Mouse (Mus musculus) spleen, embryonic (tissue): ENCODE measurements around the gene Scd2.
"Not testable (repeated sequence)": the region's sequence is repeated elsewhere in the genome, so short reads cannot be mapped to it uniquely, and the experiment has no call there.

Experiments used
- CTCF ChIA-PET: fragments of 350-600 bp; sonication (Branson Sonifier 250); formaldehyde crosslinking; loops from one replicate; lab custom pipeline; 2022; lab: Charles Lee

Scd2 gene

GRCm38 (mm10) chr19:44309351-44310154, 16.1 kb downstream of the Scd2 start:
- CTCF ChIA-PET = interaction anchor here (0.7 kb wide), 1 partner anchor 146 kb away, joined by 3 read pairs; no protein-coding TSS in a partner anchor

DNA sequence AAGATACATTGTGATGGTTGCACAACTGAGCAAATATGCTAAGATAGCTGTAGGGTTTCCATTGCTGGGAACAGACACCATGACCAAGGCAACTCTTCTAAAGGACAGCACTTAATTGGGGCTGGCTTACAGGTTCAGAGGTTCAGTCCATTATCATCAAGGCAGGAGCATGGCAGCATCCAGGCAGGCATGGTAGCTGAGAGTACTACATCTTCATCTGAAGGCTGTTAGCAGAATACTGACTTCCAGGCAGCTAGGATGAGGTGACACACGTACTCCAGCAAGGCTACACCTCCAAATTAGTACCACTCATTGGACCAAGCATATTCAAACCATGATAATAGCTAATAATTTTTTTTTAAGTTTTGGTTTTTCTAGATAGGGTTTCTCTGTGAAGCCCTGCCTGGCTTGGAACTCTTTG, 16.7 kb downstream of the Scd2 start:
- CTCF ChIA-PET = interaction anchor here (0.7 kb wide), 1 partner anchor 147 kb away, joined by 3 read pairs; no protein-coding TSS in a partner anchor

DNA sequence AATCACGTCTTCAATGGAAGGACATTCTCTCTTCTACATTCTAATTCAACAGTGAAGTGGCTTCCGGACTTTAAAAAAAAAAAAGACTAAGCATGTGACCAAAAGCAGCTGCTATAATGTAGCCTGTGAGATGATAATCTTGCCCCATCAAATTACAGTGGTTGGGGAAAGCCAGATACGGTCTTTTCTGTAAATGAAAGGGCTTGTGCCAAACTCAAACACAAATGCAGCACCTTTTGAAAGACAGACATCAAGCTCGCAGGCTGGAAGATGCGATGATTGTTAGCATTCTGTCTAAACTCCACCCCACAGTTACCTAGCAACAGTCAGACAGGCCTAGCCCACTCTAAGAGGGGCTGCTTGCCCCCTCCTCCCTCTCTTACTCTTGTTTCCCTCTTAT, 17.3 kb downstream of the Scd2 start:
- CTCF ChIA-PET = interaction anchor here (0.6 kb wide), 1 partner anchor 51 kb away, joined by 5 read pairs; no protein-coding TSS in a partner anchor

DNA sequence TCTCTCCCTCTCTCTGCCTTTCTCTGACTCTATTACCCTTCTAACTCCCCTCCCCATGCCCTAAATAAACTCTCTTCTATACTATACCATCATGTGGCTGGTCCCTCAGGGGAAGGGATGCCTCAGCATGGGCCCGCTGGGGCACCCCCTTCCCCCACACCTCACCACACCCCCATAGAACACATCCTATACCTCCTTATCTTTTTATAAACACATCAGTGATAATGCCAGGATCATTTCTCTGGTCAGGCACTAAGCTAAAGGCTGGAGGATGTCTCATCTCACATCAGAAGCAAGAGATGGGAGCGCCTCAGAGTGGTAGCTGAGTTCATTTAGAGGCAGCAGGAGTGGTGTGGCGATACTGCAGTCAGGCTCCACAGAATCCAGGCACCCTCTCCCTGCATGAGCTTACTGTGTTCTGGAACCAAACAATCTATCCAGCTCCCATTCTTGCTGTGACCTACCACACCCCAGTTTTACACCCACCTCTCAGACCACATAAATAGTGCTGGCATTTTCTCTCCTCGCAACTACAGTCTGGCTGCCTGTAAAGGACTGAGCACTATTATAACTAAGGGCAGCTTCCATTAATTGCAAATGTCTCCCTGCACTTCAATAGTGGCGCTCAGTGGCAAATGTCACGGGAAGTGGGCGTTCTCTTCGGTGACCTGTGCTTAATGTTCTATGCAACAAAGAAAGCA, 18.0 kb downstream of the Scd2 start:
- CTCF ChIA-PET = interaction anchor here (0.6 kb wide), 1 partner anchor 52 kb away, joined by 5 read pairs; no protein-coding TSS in a partner anchor

DNA sequence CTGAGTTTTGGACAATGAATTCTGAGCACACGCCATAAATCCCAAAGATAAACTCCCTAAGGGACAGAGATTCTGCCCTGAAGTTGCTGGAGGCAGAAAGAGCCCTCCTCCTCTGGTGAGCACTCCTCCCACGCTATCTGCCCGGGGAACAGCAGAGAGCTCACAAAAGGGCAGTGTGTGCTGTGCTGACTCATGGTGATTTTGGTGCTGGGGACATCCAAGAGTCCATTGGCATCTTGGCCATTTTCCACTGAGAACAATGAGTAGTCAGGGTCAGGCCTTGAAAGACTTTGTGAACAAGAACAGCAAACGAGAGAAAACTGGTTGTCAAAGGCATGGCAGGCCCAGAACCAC, 18.5 kb downstream of the Scd2 start:
- CTCF ChIA-PET = no interaction called here

DNA sequence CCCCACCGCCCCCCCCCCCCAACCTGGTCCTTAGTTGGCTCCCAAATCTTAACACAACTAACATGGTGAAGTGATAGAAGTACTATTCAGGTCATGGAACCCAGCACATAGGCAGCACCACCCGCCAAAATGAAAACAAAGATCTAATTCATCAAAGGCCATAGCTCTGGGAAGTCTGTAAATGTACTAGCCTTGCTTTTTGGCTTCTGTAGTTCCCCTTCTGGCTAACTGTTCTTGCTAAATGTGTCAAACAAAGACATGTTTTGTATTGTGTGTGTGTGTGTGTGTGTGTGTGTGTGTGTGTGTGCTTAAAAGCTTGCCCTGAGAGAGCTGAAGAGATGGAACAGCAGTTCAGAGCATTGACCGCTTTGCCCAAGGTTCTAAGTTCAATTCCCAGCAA, 19.6 kb downstream of the Scd2 start:
- CTCF ChIA-PET = interaction anchor here (0.7 kb wide), 1 partner anchor 216 kb away, joined by 8 read pairs; no protein-coding TSS in a partner anchor

GRCm38 (mm10) chr19:44314327-44314759, 20.9 kb downstream of the Scd2 start:
- CTCF ChIA-PET = interaction anchor here (0.7 kb wide), 2 partner anchors 18 to 281 kb away, joined by 4 to 10 read pairs; no protein-coding TSS in a partner anchor

- CTCF ChIA-PET = interaction anchor here (0.5 to 0.7 kb wide), 3 partner anchors 9 to 207 kb away, joined by 3 to 4 read pairs (median 4); no protein-coding TSS in a partner anchor
Observed at GRCm38 (mm10) chr19:44314871-44315414, 21.5 kb downstream of the Scd2 start.

DNA sequence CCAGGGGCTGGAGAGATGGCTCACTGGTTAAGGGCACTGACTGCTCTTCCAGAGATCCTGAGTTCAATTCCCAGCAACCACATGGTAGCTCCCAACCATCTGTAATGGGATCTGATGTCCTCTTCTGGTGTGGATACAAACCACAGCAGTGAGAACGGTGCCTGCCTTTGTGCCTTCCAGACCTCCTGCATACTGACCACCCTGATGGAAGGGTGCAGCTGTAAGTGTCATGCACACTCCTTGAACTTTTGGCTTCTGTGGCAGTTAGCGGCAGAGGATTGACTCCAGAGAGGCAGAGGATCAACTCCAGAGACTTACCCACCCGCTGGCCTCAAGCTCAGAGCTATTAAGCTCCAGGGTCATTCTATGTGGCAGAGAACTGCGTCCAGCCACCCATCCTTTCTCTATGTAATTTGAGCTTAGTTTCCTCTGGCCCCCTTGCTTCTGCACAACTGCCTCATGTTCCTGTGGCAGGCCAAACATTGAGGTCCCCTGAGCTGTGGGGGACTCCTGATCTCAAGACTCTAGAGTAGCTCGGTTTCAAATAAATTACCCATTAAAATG, 23.4 kb downstream of the Scd2 start:
- CTCF ChIA-PET = interaction anchor here (0.5 kb wide), 1 partner anchor 42 kb away, joined by 10 read pairs; no protein-coding TSS in a partner anchor

DNA sequence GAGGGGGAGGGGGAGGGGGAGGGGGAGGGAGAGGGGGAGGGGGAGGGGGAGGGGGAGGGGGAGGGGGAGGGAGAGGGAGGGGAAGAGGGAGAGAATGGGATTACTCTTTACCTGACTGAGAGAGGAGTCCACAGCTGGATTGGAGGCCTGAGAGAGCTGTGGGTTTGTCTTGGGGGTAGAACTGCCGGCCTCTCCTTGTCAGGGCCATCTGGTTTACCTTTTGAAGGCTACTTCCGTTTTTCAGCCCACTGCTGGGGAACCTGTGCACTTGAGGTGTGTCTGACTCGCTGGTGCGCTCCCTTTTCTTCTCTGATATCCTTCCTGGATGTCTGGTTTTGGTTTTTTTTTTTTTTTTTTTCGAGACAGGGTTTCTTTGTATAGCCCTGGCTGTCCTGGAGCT, 23.9 kb downstream of the Scd2 start:
- CTCF ChIA-PET = interaction anchor here (0.5 to 0.6 kb wide), 2 partner anchors 29 to 42 kb away, joined by 3 to 10 read pairs; no protein-coding TSS in a partner anchor

- CTCF ChIA-PET = interaction anchor here (0.6 to 0.7 kb wide), 2 partner anchors 537 to 674 kb away, joined by 3 to 8 read pairs; no protein-coding TSS in a partner anchor
Observed at GRCm38 (mm10) chr19:44318545-44318944, 25.1 kb downstream of the Scd2 start.

DNA sequence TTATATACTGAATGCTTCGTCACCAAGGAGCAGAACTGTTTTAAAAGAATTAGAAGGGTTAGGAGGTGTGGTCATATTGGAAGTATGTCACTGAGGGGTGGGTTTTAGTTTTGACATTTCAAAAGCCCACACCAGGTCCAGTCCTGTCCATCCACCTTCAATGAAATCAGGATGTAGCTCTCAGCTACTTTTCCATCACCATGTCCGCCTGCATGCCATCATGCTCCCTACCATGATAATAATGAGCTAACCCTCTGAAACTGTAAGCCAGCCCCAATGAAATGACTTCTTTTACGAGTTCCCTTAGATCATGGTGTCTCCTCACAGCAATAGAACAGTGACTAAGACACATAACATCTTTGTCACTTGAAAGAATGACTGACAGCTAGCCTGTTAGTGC, 26.8 kb downstream of the Scd2 start:
- CTCF ChIA-PET = no interaction called here

- CTCF ChIA-PET = no interaction called here
Observed at GRCm38 (mm10) chr19:44321201-44321600, 27.7 kb downstream of the Scd2 start.

GRCm38 (mm10) chr19:44321631-44322030, 28.2 kb downstream of the Scd2 start:
- CTCF ChIA-PET = no interaction called here

- CTCF ChIA-PET = no interaction called here
Observed at GRCm38 (mm10) chr19:44329566-44329965, 36.1 kb downstream of the Scd2 start.

- CTCF ChIA-PET = not testable (repeated sequence)
Observed at GRCm38 (mm10) chr19:44331128-44331527, 37.7 kb downstream of the Scd2 start.

- CTCF ChIA-PET = no interaction called here
Observed at GRCm38 (mm10) chr19:44331911-44332310, 38.4 kb downstream of the Scd2 start.

DNA sequence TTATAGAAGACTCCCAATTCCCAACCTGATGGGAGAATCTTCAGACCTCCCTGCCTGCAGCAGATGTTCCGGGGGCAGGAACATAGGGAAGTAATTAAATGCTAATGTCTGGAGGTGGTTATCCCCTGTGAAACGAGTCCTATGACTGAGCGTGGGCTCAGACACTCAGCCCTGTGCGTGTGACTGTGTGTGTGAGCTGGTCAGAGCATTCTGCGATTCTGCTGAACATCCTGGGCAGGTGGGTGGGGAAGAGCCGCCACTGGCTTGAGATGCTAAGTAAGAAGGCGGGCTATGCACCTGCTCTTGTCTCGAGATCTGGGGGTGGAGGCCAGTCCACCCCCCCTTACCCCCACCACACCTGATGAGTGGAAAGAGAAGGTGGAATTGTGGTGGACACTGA, 38.9 kb downstream of the Scd2 start:
- CTCF ChIA-PET = no interaction called here

DNA sequence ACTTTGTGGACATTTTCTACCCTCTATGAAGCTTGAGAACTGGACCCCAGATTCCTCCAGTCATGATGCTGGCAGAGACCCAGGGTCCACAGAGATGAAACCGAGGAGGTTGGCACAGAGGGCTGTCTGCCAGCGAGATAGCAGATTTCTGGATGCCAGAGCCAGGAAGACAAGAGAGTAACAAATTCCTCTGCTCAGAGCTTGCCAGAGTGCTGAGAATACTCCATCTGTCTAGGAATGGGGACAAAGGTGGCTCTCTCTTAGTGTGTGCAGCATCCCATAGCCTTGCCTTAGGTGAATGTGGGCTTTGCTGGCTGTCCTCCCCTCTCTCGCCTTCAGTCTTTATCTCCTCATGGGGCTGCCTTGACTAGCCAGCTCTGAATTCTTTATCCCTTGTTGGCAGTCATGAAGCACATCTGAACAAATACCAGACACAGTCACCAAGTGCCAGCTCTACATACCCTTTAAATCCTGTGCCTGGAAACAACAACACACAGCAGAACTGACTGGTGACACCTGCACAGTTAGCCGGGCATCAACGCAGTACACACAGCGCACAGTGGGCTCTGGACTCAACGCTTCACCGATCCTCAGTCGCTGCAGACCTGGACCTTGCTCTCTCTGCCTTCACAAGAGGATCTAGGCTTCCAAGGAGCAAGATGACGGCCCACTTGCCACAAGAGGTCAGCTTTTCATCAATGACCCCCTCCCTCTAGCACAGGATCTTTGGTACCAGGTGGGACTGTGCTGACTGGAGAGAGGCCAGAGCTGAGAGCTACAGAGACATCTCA, 39.6 kb downstream of the Scd2 start, which contains the start of gene Scd4:
TSS of gene Scd4 (plus strand) at position 260 of the 791 bp plus-strand sequence.
- CTCF ChIA-PET = no interaction called here

DNA sequence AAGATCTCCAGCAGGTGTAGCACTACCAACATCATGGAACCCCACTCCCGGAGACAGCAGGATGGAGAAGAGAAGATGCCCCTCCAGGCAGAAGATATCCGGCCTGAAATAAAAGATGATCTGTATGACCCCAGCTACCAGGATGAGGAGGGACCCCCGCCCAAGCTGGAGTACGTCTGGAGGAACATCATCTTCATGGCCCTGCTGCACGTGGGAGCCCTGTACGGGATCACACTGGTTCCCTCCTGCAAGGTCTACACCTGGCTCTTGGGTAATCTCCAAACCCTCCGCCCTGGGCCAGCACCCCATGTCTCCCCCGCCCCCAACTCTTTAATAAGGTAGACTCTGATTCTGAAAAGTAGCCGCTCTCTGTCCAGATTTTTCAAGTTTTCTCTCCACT, 40.5 kb downstream of the Scd2 start:
- CTCF ChIA-PET = no interaction called here
